Mouse (Mus musculus) CD8-positive naive resting alpha-beta T cell, adult 2 months (primary cell): ENCODE results near the gene Ribc2.

ENCODE experiments used
- DNase-seq, 2 experiments: peaks; one replicate each; pipeline ENCODE4 v3.0.0; 2022; ENCODE audit warnings: low read depth in 2 of 2, low spot score in 2 of 2

The Ribc2 gene

GRCm38 (mm10) chr15:85131275-85132192 is at the start of gene Ribc2, which contains the start of gene Smc1b:
Ribc2 (plus strand) TSS chr15:85132078.
Smc1b (minus strand) TSS chr15:85131964.
- DNase-seq = no peak

GRCm38 (mm10) chr15:85085641-85086040 is 46.2 kb upstream of the Ribc2 start:
- DNase-seq = no peak

GRCm38 (mm10) chr15:85132193-85132520 is 279 bp downstream of the Ribc2 start:
- DNase-seq = no peak

GRCm38 (mm10) chr15:85135143-85135542 is 3.3 kb downstream of the Ribc2 start:
- DNase-seq = no peak

GRCm38 (mm10) chr15:85141290-85141689 is 9.4 kb downstream of the Ribc2 start:
- DNase-seq = no peak

GRCm38 (mm10) chr15:85142441-85142840 is 10.6 kb downstream of the Ribc2 start:
- DNase-seq = no peak

- DNase-seq = no peak
These were observed 11.3 kb downstream of the Ribc2 start for GRCm38 (mm10) chr15:85143161-85143560.

GRCm38 (mm10) chr15:85143747-85144146 is 11.9 kb downstream of the Ribc2 start:
- no peak for DNase-seq

- no peak for DNase-seq
These were observed 12.4 kb downstream of the Ribc2 start for GRCm38 (mm10) chr15:85144249-85144648.

GRCm38 (mm10) chr15:85151433-85151918 is 19.6 kb downstream of the Ribc2 start:
- peak; percentile 35 to 62 for DNase-seq

- DNase-seq = no peak
These were observed 20.7 kb downstream of the Ribc2 start for GRCm38 (mm10) chr15:85152577-85152976.

- no peak for DNase-seq
These were observed 22.2 kb downstream of the Ribc2 start for GRCm38 (mm10) chr15:85154091-85154490.

- DNase-seq = no peak
These were observed 24.3 kb downstream of the Ribc2 start for GRCm38 (mm10) chr15:85156198-85156597.

- DNase-seq = no peak
These were observed 29.5 kb downstream of the Ribc2 start for GRCm38 (mm10) chr15:85161416-85161815.

- no peak for DNase-seq
These were observed 31.1 kb downstream of the Ribc2 start for GRCm38 (mm10) chr15:85162693-85163663.

GRCm38 (mm10) chr15:85166433-85166933 is 34.6 kb downstream of the Ribc2 start:
- DNase-seq = no peak

- no peak for DNase-seq
These were observed 35.3 kb downstream of the Ribc2 start for GRCm38 (mm10) chr15:85167086-85167679.

GRCm38 (mm10) chr15:85172054-85172453 is 40.2 kb downstream of the Ribc2 start:
- DNase-seq = no peak

- DNase-seq = no peak
These were observed 41.5 kb downstream of the Ribc2 start for GRCm38 (mm10) chr15:85173425-85173824.

GRCm38 (mm10) chr15:85174060-85174459 is 42.2 kb downstream of the Ribc2 start:
- DNase-seq = no peak

GRCm38 (mm10) chr15:85177576-85177975 is 45.7 kb downstream of the Ribc2 start:
- peak; percentile 5 to 34 for DNase-seq
